Mouse (Mus musculus): ENCODE data around the gene Itgam.
"Not testable (repeated sequence)": the region's sequence is repeated elsewhere in the genome, so short reads cannot be mapped to it uniquely, and the experiment has no call there.

The Itgam gene

GRCm38 (mm10) chr7:128132148-128132547, 69.7 kb downstream of the Itgam start:
- DNase-seq (ENCODE audit: low spot score in 2 of 2), result no peak

- no peak for DNase-seq (ENCODE audit: low spot score in 2 of 2)
Measured at GRCm38 (mm10) chr7:128133596-128133995, 71.2 kb downstream of the Itgam start.

- DNase-seq (ENCODE audit: low spot score in 2 of 2), result no peak
Measured at GRCm38 (mm10) chr7:128136927-128137326, 74.5 kb downstream of the Itgam start.

GRCm38 (mm10) chr7:128139611-128140010, 77.2 kb downstream of the Itgam start:
- peak in 1 of 2 experiments; percentile 8 for DNase-seq (ENCODE audit: low spot score in 2 of 2)

- DNase-seq (ENCODE audit: low spot score in 2 of 2), result no peak
Measured at GRCm38 (mm10) chr7:128150970-128151369, 88.5 kb downstream of the Itgam start.

- no peak for DNase-seq (ENCODE audit: low spot score in 2 of 2)
Measured at GRCm38 (mm10) chr7:128154076-128154475, 91.6 kb downstream of the Itgam start, which contains the start of gene Itgad. Gene Itgad (plus strand): TSS chr7:128154376.

- no peak for DNase-seq (ENCODE audit: low spot score in 2 of 2)
Measured at GRCm38 (mm10) chr7:128154924-128155323, 92.5 kb downstream of the Itgam start.

GRCm38 (mm10) chr7:128158688-128159354, 96.4 kb downstream of the Itgam start:
- DNase-seq (ENCODE audit: low spot score in 2 of 2), result not testable (repeated sequence)

GRCm38 (mm10) chr7:128164001-128164400, 101.6 kb downstream of the Itgam start:
- peak in 1 of 2 experiments; percentile 2 for DNase-seq (ENCODE audit: low spot score in 2 of 2)

- peak in 1 of 2 experiments; percentile 6 for DNase-seq (ENCODE audit: low spot score in 2 of 2)
Measured at GRCm38 (mm10) chr7:128166391-128166790, 104.0 kb downstream of the Itgam start.

Measured in spleen, postnatal 10 days (tissue).